Mouse (Mus musculus): ENCODE measurements around the gene Angpt4.

DNA sequence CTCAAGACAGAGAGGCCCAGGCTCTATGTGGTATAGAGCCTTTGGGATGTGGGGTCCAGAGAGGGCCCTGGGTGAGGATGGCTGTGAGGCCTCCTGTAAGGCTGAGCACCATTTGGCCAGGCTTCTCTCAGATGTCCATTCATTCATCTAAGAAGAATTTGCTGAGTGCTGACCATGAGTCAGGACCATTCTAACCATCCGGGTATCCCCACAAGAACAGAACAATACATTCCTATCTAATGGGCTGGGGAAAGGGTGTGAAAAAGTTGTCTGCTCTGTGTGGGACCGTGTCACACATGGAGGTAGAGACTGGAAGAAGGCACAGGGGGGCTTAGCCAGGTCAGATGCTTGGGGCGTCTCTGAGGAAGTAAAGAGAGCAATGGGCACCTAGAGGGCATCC is 741 bp downstream of the Angpt4 start:
- TF ChIP-seq EP300 (IDR thresholded peaks at IDR 0.05; ENCODE audit: low read depth) (no peak), CTCF (IDR thresholded peaks at IDR 0.05; ENCODE audit: low read depth) (no peak)

Data from heart, postnatal 0 days (tissue).